Comparison of ENCODE assay signal across 16 mouse cellular contexts in the genomic region with DNA sequence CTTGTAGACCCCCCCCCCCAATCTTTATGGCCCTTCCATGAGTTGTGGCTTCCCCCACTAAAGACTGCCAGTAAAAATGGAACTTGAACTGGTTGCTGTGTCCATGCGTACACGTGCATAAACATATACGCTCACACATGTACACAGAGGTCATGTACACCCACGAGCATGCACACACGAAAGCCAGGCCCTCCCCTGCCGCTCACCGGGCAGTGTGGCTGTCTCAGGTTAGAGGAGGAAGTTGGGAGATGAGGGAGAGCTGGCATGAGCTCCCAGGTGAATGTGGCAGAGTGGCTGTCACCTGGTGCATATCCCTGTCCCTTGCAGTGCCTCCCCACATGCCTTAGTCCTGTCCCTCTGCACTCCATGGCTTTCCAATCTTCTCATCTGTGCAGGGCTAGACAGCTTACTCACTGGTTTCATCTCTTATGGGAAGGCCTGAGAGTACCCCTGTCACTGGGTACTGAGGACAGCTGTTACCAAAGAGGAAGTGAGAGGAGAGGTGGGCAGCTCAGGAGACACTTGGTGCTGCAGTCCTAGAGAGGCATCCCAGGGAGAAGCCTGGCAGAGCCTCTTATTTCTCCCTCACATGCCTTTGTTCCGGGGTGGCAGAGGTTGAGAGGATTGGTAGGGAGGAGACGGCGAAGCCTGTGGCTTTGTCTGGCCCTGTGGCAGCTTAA. TPM values are rescaled to one million over a fixed set of nuclear protein-coding genes. Genes with fewer than 3 reads are reported as not detected.
DNase-seq lines count a peak whose midpoint lies in the region; ATAC-seq lines count a peak whose summit lies in the region.
"Had no signal": no experiment of that assay in that cellular context is flagged by ENCODE, and none has a peak within 500 bp of the region (broad histone marks: within the 10 kb centered on the region; RNA-seq: fewer than 3 reads in every experiment).

No protein-coding gene starts in this region.

- ATAC-seq in forebrain, embryonic 14.5 days: no peak
- no peak for ATAC-seq in midbrain, embryonic 13.5 days
- ATAC-seq: intestine, embryonic 16.5 days had no signal

- WGBS in forebrain, embryonic 14.5 days: 63% methylated on average over 10 of the region's 10 CpGs
- WGBS in midbrain, embryonic 13.5 days: 69% methylated on average over 10 of the region's 10 CpGs

- peaks cover 12% of the 10 kb centered on the region for H3K36me3 ChIP-seq in forebrain, embryonic 14.5 days (ENCODE audit: control insufficient read depth, insufficient read depth, low read length)
- peaks cover 38% of the 10 kb centered on the region for H3K36me3 ChIP-seq in midbrain, embryonic 13.5 days
- H3K36me3 ChIP-seq: limb, embryonic 15.5 days had no signal

- no peak overlapping the region for H3K9ac ChIP-seq in forebrain, embryonic 14.5 days (ENCODE audit: low read length)
- 0 out of 2 replicates have a peak overlapping the region, but pooled peaks have one; percentile 1 for H3K9ac ChIP-seq in midbrain, embryonic 13.5 days (replicated peaks)
- H3K9ac ChIP-seq: limb, embryonic 15.5 days had no signal

- no peak overlapping the region for H3K4me3 ChIP-seq in forebrain, embryonic 14.5 days (ENCODE audit: low read depth, low read length)
- no peak overlapping the region for H3K4me3 ChIP-seq in midbrain, embryonic 13.5 days (replicated peaks)
- H3K4me3 ChIP-seq: limb, embryonic 15.5 days had no signal

- peaks cover 24% of the 10 kb centered on the region for H3K4me1 ChIP-seq in forebrain, embryonic 14.5 days (ENCODE audit: control insufficient read depth, insufficient read depth, low read length)
- peaks cover 58% of the 10 kb centered on the region for H3K4me1 ChIP-seq in midbrain, embryonic 13.5 days (replicated peaks)

- peak; percentile 45 for DNase-seq in cerebellum, adult 9-10 months
- DNase-seq in cerebellum, adult 18-20 months: no peak
- peak; percentile 68 for DNase-seq in A20 (ENCODE audit: low read depth, low spot score)
- no peak for DNase-seq in forebrain, embryonic 14.5 days (ENCODE audit: low spot score)
- DNase-seq in kidney, adult 18-20 months: no peak
- no peak for DNase-seq in testis, postnatal 14 days (ENCODE audit: low spot score)
- DNase-seq in right cerebral cortex, postnatal 14 days: no peak
- DNase-seq: adrenal gland, adult 8-10 months; kidney, postnatal 36 days; lung, adult 2 months; thymus, postnatal 4 days had no signal

- H3K27ac ChIP-seq in forebrain, embryonic 14.5 days (ENCODE audit: low read depth, low read length): peak overlapping the region; percentile 63
- peak overlapping the region; percentile 91 for H3K27ac ChIP-seq in midbrain, embryonic 13.5 days
- H3K27ac ChIP-seq: limb, embryonic 15.5 days; macrophage; stomach, postnatal 0 days had no signal

- no peaks in the 10 kb centered on the region for H3K27me3 ChIP-seq in forebrain, embryonic 14.5 days (replicated peaks; ENCODE audit: control insufficient read depth, insufficient read depth, low read length)
- H3K27me3 ChIP-seq in midbrain, embryonic 13.5 days: peaks cover 2% of the 10 kb centered on the region; the same call in 1 of the 2 replicates

- no peaks in the 10 kb centered on the region for H3K9me3 ChIP-seq in forebrain, embryonic 14.5 days (replicated peaks; ENCODE audit: control insufficient read depth, low read length)
- no peaks in the 10 kb centered on the region for H3K9me3 ChIP-seq in midbrain, embryonic 13.5 days
- H3K9me3 ChIP-seq: limb, embryonic 15.5 days had no signal

- H3K4me2 ChIP-seq in forebrain, embryonic 14.5 days (ENCODE audit: low read length): no peak overlapping the region
- no peak overlapping the region for H3K4me2 ChIP-seq in midbrain, embryonic 13.5 days (replicated peaks)
- H3K4me2 ChIP-seq: limb, embryonic 15.5 days had no signal

RNA-seq across cellular contexts. Expression of gene Nrxn2, which starts 35.6 kb away (rescaled TPM):
- polyA plus RNA-seq in forebrain, embryonic 14.5 days (2014; fragmentation: Nextera tagmentation; extraction: Ambion mirVana): 39.5 and 41.7 TPM in 2 replicates
- 20.7 and 24.3 TPM in 2 replicates for polyA plus RNA-seq in midbrain, embryonic 13.5 days (2015; fragmentation: Nextera tagmentation; extraction: Ambion mirVana)
- polyA plus RNA-seq: macrophage had no signal

RNA-seq across cellular contexts. Expression of gene Rasgrp2, which starts 55.0 kb away (rescaled TPM):
- polyA plus RNA-seq in forebrain, embryonic 14.5 days (2014; fragmentation: Nextera tagmentation; extraction: Ambion mirVana): 28.6 and 30.7 TPM in 2 replicates
- 28.5 and 29.6 TPM in 2 replicates for polyA plus RNA-seq in midbrain, embryonic 13.5 days (2015; fragmentation: Nextera tagmentation; extraction: Ambion mirVana)

Comparison
In these comparisons a context has a peak if more than half of its experiments do, and no peak if none do; other contexts are left out.
1. DNase-seq: peak in cerebellum, adult 9-10 months (single experiment) and A20 (single experiment); none in cerebellum, adult 18-20 months (0 of 2), forebrain, embryonic 14.5 days (single experiment), kidney, adult 18-20 months (single experiment), testis, postnatal 14 days (single experiment) and right cerebral cortex, postnatal 14 days (single experiment).